Mouse (Mus musculus) CH12.LX (cell line): ENCODE measurements around the gene Suclg2. TPM values are rescaled to one million over a fixed set of nuclear protein-coding genes. Genes with fewer than 3 reads are reported as not detected.

Experiments used
- DNase-seq: peaks from one replicate; pipeline ENCODE4 v3.0.0-alpha.2; 2013; ENCODE audit errors: extremely low read depth
- H3K27ac ChIP-seq: 2 replicates; pipeline ENCODE4 v1.5.1; 2012; ENCODE audit warnings: low read depth, mild to moderate bottlenecking, control low read depth, moderate library complexity; ENCODE audit not compliant: insufficient read depth
- H3K27me3 ChIP-seq: replicated peaks from 2 replicates; pipeline ENCODE3; 2012; ENCODE audit warnings: inconsistent platforms
- H3K36me3 ChIP-seq, 2 experiments: replicated peaks in 1 of 2; 2 replicates each; pipeline versions ENCODE3 to v1.6.1; 2012; ENCODE audit warnings: inconsistent platforms in 1 of 2, low read length in 1 of 2, mild to moderate bottlenecking in 1 of 2, mixed read lengths in 1 of 2, moderate library complexity in 1 of 2; ENCODE audit not compliant: control insufficient read depth in 1 of 2, insufficient read depth in 1 of 2
- H3K4me1 ChIP-seq, 2 experiments: 2 replicates each; pipeline ENCODE4 v1.6.1; 2012; ENCODE audit warnings: inconsistent platforms in 1 of 2, moderate library complexity in 1 of 2; ENCODE audit not compliant: insufficient read depth in 2 of 2, control insufficient read depth in 1 of 2
- H3K4me2 ChIP-seq: 2 replicates; pipeline ENCODE4 v1.6.1; 2012; ENCODE audit warnings: low read depth, mild to moderate bottlenecking, control low read depth; ENCODE audit not compliant: poor library complexity, insufficient read depth, severe bottlenecking
- H3K4me3 ChIP-seq, 3 experiments: fragments of 150-350 bp in 1 of 3; sonication (generic) in 1 of 3; replicated peaks in 1 of 3; 2 replicates each; pipeline versions ENCODE3 to v1.5.1; 2011 to 2012; ENCODE audit warnings: low read depth in 2 of 3, low read length in 2 of 3, mild to moderate bottlenecking in 2 of 3, moderate library complexity in 2 of 3, control low read depth in 1 of 3, improper control_type of control experiment in 1 of 3, inconsistent platforms in 1 of 3, mixed read lengths in 1 of 3; ENCODE audit not compliant: poor library complexity in 1 of 3
- H3K79me2 ChIP-seq: replicated peaks from 2 replicates; pipeline ENCODE4 v1.6.1; 2012; ENCODE audit warnings: mild to moderate bottlenecking, moderate library complexity; ENCODE audit not compliant: control insufficient read depth, poor library complexity, insufficient read depth, severe bottlenecking; ENCODE audit errors: extremely low read depth
- H3K9ac ChIP-seq: 2 replicates; pipeline ENCODE4 v1.6.1; 2012; ENCODE audit warnings: low read depth, mild to moderate bottlenecking, control low read depth, moderate library complexity; ENCODE audit not compliant: insufficient read depth
- H3K9me3 ChIP-seq: replicated peaks from 2 replicates; pipeline ENCODE3; 2012; ENCODE audit warnings: low read length, inconsistent platforms, mixed read lengths
- CHD2 ChIP-seq: IDR thresholded peaks from 2 replicates; pipeline ENCODE4 v1.6.1; 2011; ENCODE audit warnings: low read length, improper control_type of control experiment
- E2F4 ChIP-seq: IDR thresholded peaks from 2 replicates; pipeline ENCODE4 v1.6.1; 2011; ENCODE audit warnings: low read depth, low read length, improper control_type of control experiment; ENCODE audit not compliant: insufficient replicate concordance
- ELF1 ChIP-seq: IDR thresholded peaks from 2 replicates; pipeline ENCODE4 v1.6.1; 2014; ENCODE audit warnings: low read depth, mild to moderate bottlenecking, inconsistent platforms, low read length, improper control_type of control experiment
- ETS1 ChIP-seq: conservative IDR thresholded peaks from 2 replicates; pipeline ENCODE4 v1.6.1; 2012; ENCODE audit warnings: low read depth, mild to moderate bottlenecking, inconsistent platforms, low read length, improper control_type of control experiment, moderate library complexity
- GABPA ChIP-seq: IDR thresholded peaks from 2 replicates; pipeline ENCODE4 v1.6.1; 2012; ENCODE audit warnings: low read depth, low read length, improper control_type of control experiment, inconsistent platforms; ENCODE audit not compliant: insufficient replicate concordance
- HCFC1 ChIP-seq: IDR thresholded peaks from 2 replicates; pipeline ENCODE4 v1.6.1; 2012; ENCODE audit warnings: low read depth, mild to moderate bottlenecking, inconsistent platforms, low read length, improper control_type of control experiment
- JUN ChIP-seq: IDR thresholded peaks from 2 replicates; pipeline ENCODE4 v1.6.1; 2011; ENCODE audit warnings: low read depth, mild to moderate bottlenecking, low read length, improper control_type of control experiment, moderate library complexity; ENCODE audit not compliant: insufficient read depth
- MAFK ChIP-seq: IDR thresholded peaks from 2 replicates; pipeline ENCODE4 v1.6.1; 2011; ENCODE audit warnings: low read length, improper control_type of control experiment; ENCODE audit not compliant: insufficient replicate concordance
- MAX ChIP-seq: IDR thresholded peaks from 2 replicates; pipeline ENCODE4 v1.6.1; 2011; ENCODE audit warnings: low read length, improper control_type of control experiment
- MAZ ChIP-seq: IDR thresholded peaks from 2 replicates; pipeline ENCODE4 v1.6.1; 2012; ENCODE audit warnings: low read depth, mild to moderate bottlenecking, inconsistent platforms, low read length, improper control_type of control experiment, moderate library complexity
- MEF2A ChIP-seq: IDR thresholded peaks from 2 replicates; pipeline ENCODE4 v1.6.1; 2014; ENCODE audit warnings: low read depth, mild to moderate bottlenecking, inconsistent platforms, low read length, improper control_type of control experiment, borderline replicate concordance
- MXI1 ChIP-seq: IDR thresholded peaks from 2 replicates; pipeline ENCODE4 v1.6.1; 2011; ENCODE audit warnings: mild to moderate bottlenecking, low read depth, low read length, improper control_type of control experiment
- NELFE ChIP-seq: IDR thresholded peaks from 2 replicates; pipeline ENCODE4 v1.6.1; 2011; ENCODE audit warnings: low read depth, low read length, improper control_type of control experiment
- POLR2AphosphoS2 ChIP-seq: IDR thresholded peaks from 2 replicates; pipeline ENCODE4 v1.6.1; 2011; ENCODE audit warnings: low read depth, low read length, improper control_type of control experiment
- SIN3A ChIP-seq: IDR thresholded peaks from 2 replicates; pipeline ENCODE4 v1.6.1; 2012; ENCODE audit warnings: low read length, improper control_type of control experiment, inconsistent platforms
- SMC3 ChIP-seq: IDR thresholded peaks from 2 replicates; pipeline ENCODE4 v1.6.1; 2011; ENCODE audit warnings: low read depth, low read length, improper control_type of control experiment
- TBP ChIP-seq: conservative IDR thresholded peaks from 2 replicates; pipeline ENCODE4 v1.6.1; 2011; ENCODE audit warnings: low read depth, low read length, improper control_type of control experiment
- UBTF ChIP-seq: IDR thresholded peaks from 2 replicates; pipeline ENCODE4 v1.6.1; 2012; ENCODE audit warnings: low read depth, mild to moderate bottlenecking, inconsistent platforms, low read length, improper control_type of control experiment, moderate library complexity
- USF1 ChIP-seq: IDR thresholded peaks from 2 replicates; pipeline ENCODE4 v1.6.1; 2014; ENCODE audit warnings: low read depth, mild to moderate bottlenecking, inconsistent platforms, low read length, improper control_type of control experiment
- USF2 ChIP-seq: conservative IDR thresholded peaks from 2 replicates; pipeline ENCODE4 v1.6.1; 2011; ENCODE audit warnings: low read depth, low read length, improper control_type of control experiment
- ZC3H11A ChIP-seq: IDR thresholded peaks from 2 replicates; pipeline ENCODE4 v1.6.1; 2012; ENCODE audit warnings: low read depth, mild to moderate bottlenecking, inconsistent platforms, low read length, improper control_type of control experiment
- ZNF384 ChIP-seq: IDR thresholded peaks from 2 replicates; pipeline ENCODE4 v1.6.1; 2012; ENCODE audit warnings: low read depth, low read length, improper control_type of control experiment, inconsistent platforms
- dilution Hi-C: fragments of 300-500 bp; cut with MboI; formaldehyde crosslinking; loops from 2 replicates; pipeline ENCODE4 v1.14.3; 2020; ENCODE audit warnings: low sequenced_read_pairs; ENCODE audit not compliant: extremely low pct_unique_long_range_greater_than_20kb, extremely low pct_ligation_motif_present
- in situ Hi-C: fragments of 300-500 bp; cut with MboI; formaldehyde crosslinking; loops from 3 replicates; pipeline ENCODE4 v1.14.3; 2019; ENCODE audit warnings: low sequenced_read_pairs, low pct_ligation_motif_present, low pct_unique_long_range_greater_than_20kb, mixed read lengths
- polyA plus RNA-seq: library from polyadenylated mRNA; unstranded; fragments of >175 nt; gene quantifications from 2 replicates; pipeline ENCODE4 v1.2.1, GENCODE M21; 2012; ENCODE audit warnings: low read depth; ENCODE audit not compliant: insufficient read length
- total RNA-seq, 2 experiments: library from RNA; depleted of rRNA; stranded (reverse); fragments of 300-350 nt in 1 of 2; fragments of >200 nt in 1 of 2; gene quantifications; 2 replicates each; pipeline ENCODE4 v1.2.3; 2012 to 2014

Gene Suclg2
- total and polyA plus RNA-seq, 3 experiments, result 46.5 to 86.2 (median 48.3) TPM

- Histone ChIP-seq H3K9ac (no peak overlapping the region), H3K27me3 (no peaks in the 10 kb centered on the region), H3K4me3 (no peak overlapping the region), H3K4me1 (peaks cover 0 to 18% of the 10 kb centered on the region in 2 experiments; a peak in 2 of 4 replicates), H3K36me3 (peaks cover 6 to 63% of the 10 kb centered on the region in 2 experiments), H3K79me2 (no peaks in the 10 kb centered on the region), H3K4me2 (no peak overlapping the region), H3K9me3 (no peaks in the 10 kb centered on the region), H3K27ac (no peak overlapping the region)
- in situ Hi-C loops (no loop called here), dilution Hi-C loops (no loop called here)
- TF ChIP-seq E2F4, result no peak
- no peak for TF ChIP-seq CHD2
- no peak for TF ChIP-seq MXI1
- TF ChIP-seq POLR2AphosphoS2, result no peak
- no peak for TF ChIP-seq NELFE
- TF ChIP-seq USF1, result no peak
- no peak for TF ChIP-seq MAZ
- no peak for TF ChIP-seq ZNF384
- no peak for DNase-seq
These were observed 172.3 kb downstream of the Suclg2 start for GRCm38 (mm10) chr6:95546189-95546832.

- dilution Hi-C loops (no loop called here), in situ Hi-C loops (no loop called here)
- Histone ChIP-seq H3K4me3 (no peak overlapping the region), H3K9ac (no peak overlapping the region), H3K27ac (no peak overlapping the region), H3K27me3 (no peaks in the 10 kb centered on the region), H3K4me2 (no peak overlapping the region), H3K9me3 (no peaks in the 10 kb centered on the region), H3K36me3 (peaks cover 6 to 63% of the 10 kb centered on the region in 2 experiments), H3K4me1 (peaks cover 0 to 12% of the 10 kb centered on the region in 2 experiments; a peak in 1 of 4 replicates), H3K79me2 (no peaks in the 10 kb centered on the region)
- DNase-seq, result no peak
- TF ChIP-seq MXI1 (no peak), ELF1 (no peak)
These were observed 172.9 kb downstream of the Suclg2 start for GRCm38 (mm10) chr6:95545714-95546113.

- Histone ChIP-seq H3K27me3 (no peaks in the 10 kb centered on the region), H3K4me2 (no peak overlapping the region)
- TF ChIP-seq ZNF384 (no peak), ETS1 (no peak), ZC3H11A (no peak), USF1 (no peak), MEF2A (no peak), TBP (no peak), HCFC1 (no peak), NELFE (no peak), USF2 (no peak), MAZ (no peak), SIN3A (no peak), MAFK (no peak), SMC3 (no peak), MAX (no peak), JUN (no peak), UBTF (no peak), GABPA (no peak)
- TF ChIP-seq, all 38 proteins: peak for 0
- Histone ChIP-seq H3K79me2 (no peaks in the 10 kb centered on the region), H3K27ac (no peak overlapping the region), H3K36me3 (peaks cover 6 to 61% of the 10 kb centered on the region in 2 experiments), H3K4me3 (no peak overlapping the region), H3K4me1 (peaks cover 0 to 10% of the 10 kb centered on the region in 2 experiments; a peak in 1 of 4 replicates), H3K9ac (no peak overlapping the region), H3K9me3 (no peaks in the 10 kb centered on the region)
- in situ Hi-C loops, result no loop called here
- dilution Hi-C loops, result no loop called here
- no peak for DNase-seq
These were observed 173.3 kb downstream of the Suclg2 start for GRCm38 (mm10) chr6:95545296-95545695.
